ENCODE assay signal across 9 mouse cellular contexts in genomic region chr7:102101487-102101886, GRCm38 (mm10). TPM values are rescaled to one million over a fixed set of nuclear protein-coding genes. Genes with fewer than 3 reads are reported as not detected.
DNase-seq lines count a peak whose midpoint lies in the region; ATAC-seq lines count a peak whose summit lies in the region.
"Had no signal": no experiment of that assay in that cellular context is flagged by ENCODE, and none has a peak within 500 bp of the region (broad histone marks: within the 10 kb centered on the region; RNA-seq: fewer than 3 reads in every experiment).

TSS of gene Art1 (plus strand) at chr7:102101743.

- H3K27ac ChIP-seq in lung, embryonic 15.5 days = no peak within 1 kb of the TSS
- H3K27ac ChIP-seq in embryonic facial prominence, embryonic 14.5 days (replicated peaks; ENCODE audit: low read depth, low read length) = no peak within 1 kb of the TSS
- H3K27ac ChIP-seq in limb, embryonic 12.5 days = peak within 1 kb of the TSS; percentile 45

- no peak for DNase-seq in lung, postnatal 14 days
- DNase-seq in embryonic facial prominence, embryonic 14.5 days (ENCODE audit: low spot score) = peak; percentile 23
- DNase-seq in heart, adult 18-20 months = peak; percentile 71 to 74
- no peak for DNase-seq in MN1 (ENCODE audit: low spot score)
- no peak for DNase-seq in left cerebral cortex, postnatal 25 days (ENCODE audit: low spot score in 2 of 2)
- DNase-seq: cerebellum, adult 18-20 months; layer of hippocampus, postnatal 36 days had no signal

- H3K4me2 ChIP-seq in lung, embryonic 15.5 days = peak within 1 kb of the TSS; percentile 56; the same call in 1 of the 2 replicates
- peak within 1 kb of the TSS; percentile 55; the same call in 1 of the 2 replicates for H3K4me2 ChIP-seq in embryonic facial prominence, embryonic 14.5 days (ENCODE audit: low read depth, low read length)
- peak within 1 kb of the TSS; percentile 60 for H3K4me2 ChIP-seq in limb, embryonic 12.5 days

- no peaks in the 10 kb centered on the region for H3K27me3 ChIP-seq in lung, embryonic 15.5 days
- no peaks in the 10 kb centered on the region for H3K27me3 ChIP-seq in embryonic facial prominence, embryonic 14.5 days (replicated peaks; ENCODE audit: control insufficient read depth, insufficient read depth, low read length)
- peaks cover 4% of the 10 kb centered on the region; the same call in 1 of the 2 replicates for H3K27me3 ChIP-seq in limb, embryonic 12.5 days

- no peak within 1 kb of the TSS for H3K9ac ChIP-seq in lung, embryonic 15.5 days
- no peak within 1 kb of the TSS for H3K9ac ChIP-seq in embryonic facial prominence, embryonic 14.5 days (ENCODE audit: low read depth, low read length)
- H3K9ac ChIP-seq in limb, embryonic 12.5 days (replicated peaks) = no peak within 1 kb of the TSS

- no peak for ATAC-seq in lung, embryonic 15.5 days (ENCODE audit: borderline replicate concordance, extremely low read depth, low FRiP score, low TSS enrichment)
- peak; percentile 12; the same call in 1 of the 2 replicates for ATAC-seq in embryonic facial prominence, embryonic 14.5 days (ENCODE audit: low read depth)
- ATAC-seq in limb, embryonic 12.5 days (ENCODE audit: insufficient number of reproducible peaks, insufficient read depth, low FRiP score, low TSS enrichment, low read depth) = no peak

- H3K4me1 ChIP-seq in lung, embryonic 15.5 days = peaks cover 17% of the 10 kb centered on the region
- peaks cover 8% of the 10 kb centered on the region for H3K4me1 ChIP-seq in embryonic facial prominence, embryonic 14.5 days (ENCODE audit: control insufficient read depth, insufficient read depth, low read length)
- peaks cover 32% of the 10 kb centered on the region for H3K4me1 ChIP-seq in limb, embryonic 12.5 days (replicated peaks)

- WGBS in lung, embryonic 15.5 days = 54% methylated on average over 5 of the region's 5 CpGs
- WGBS in embryonic facial prominence, embryonic 14.5 days = 42% methylated on average over 5 of the region's 5 CpGs
- 52% methylated on average over 5 of the region's 5 CpGs for WGBS in limb, embryonic 12.5 days

- intact Hi-C loops in left cerebral cortex, postnatal 25 days (cut with DNase I) = no loop called here

- H3K4me3 ChIP-seq in lung, embryonic 15.5 days = no peak within 1 kb of the TSS
- H3K4me3 ChIP-seq in embryonic facial prominence, embryonic 14.5 days (ENCODE audit: low read depth, low read length) = no peak within 1 kb of the TSS
- no peak within 1 kb of the TSS for H3K4me3 ChIP-seq in limb, embryonic 12.5 days (replicated peaks)

- no peaks in the 10 kb centered on the region for H3K36me3 ChIP-seq in lung, embryonic 15.5 days
- H3K36me3 ChIP-seq in embryonic facial prominence, embryonic 14.5 days (ENCODE audit: control insufficient read depth, insufficient read depth, low read length) = no peaks in the 10 kb centered on the region
- H3K36me3 ChIP-seq in limb, embryonic 12.5 days = no peaks in the 10 kb centered on the region

- no peaks in the 10 kb centered on the region for H3K9me3 ChIP-seq in lung, embryonic 15.5 days
- no peaks in the 10 kb centered on the region for H3K9me3 ChIP-seq in embryonic facial prominence, embryonic 14.5 days (ENCODE audit: control insufficient read depth, low read length)
- H3K9me3 ChIP-seq in limb, embryonic 12.5 days = no peaks in the 10 kb centered on the region

RNA-seq across cellular contexts. Expression of gene Art1, which starts in this region (rescaled TPM):
- polyA plus RNA-seq in lung, embryonic 15.5 days (2015; fragmentation: Nextera tagmentation; extraction: Ambion mirVana) = 0.50 and 0.87 TPM in 2 replicates
- polyA plus RNA-seq in embryonic facial prominence, embryonic 14.5 days (2014; fragmentation: Nextera tagmentation; extraction: Ambion mirVana) = 32.0 and 32.2 TPM in 2 replicates
- 100 to 1,000 TPM; 268 to 300 TPM for total RNA-seq in heart, adult 18-20 months (2021)
- 8.0 and 8.3 TPM in 2 replicates for polyA plus RNA-seq in limb, embryonic 12.5 days (2016; fragmentation: Nextera tagmentation; extraction: Ambion mirVana)
- not detected for total RNA-seq in left cerebral cortex, postnatal 25 days (2021)
- total RNA-seq: layer of hippocampus, postnatal 36 days had no signal

Comparison
In these comparisons a context has a peak if more than half of its experiments do, and no peak if none do; other contexts are left out.
1. RNA of gene Art1 (total RNA-seq): 268 to 300 TPM in heart, adult 18-20 months; not detected in left cerebral cortex, postnatal 25 days; every median in the first group is over 100 times any median in the second.
2. DNase-seq: peak in embryonic facial prominence, embryonic 14.5 days (single experiment) and heart, adult 18-20 months (2 of 2); none in lung, postnatal 14 days (single experiment), MN1 (single experiment) and left cerebral cortex, postnatal 25 days (0 of 2).
3. Peak in every context shown above with its lines, with median percentiles within 50 percentile points of each other: H3K4me2 ChIP-seq.